Mouse (Mus musculus) spleen, adult 2 months (tissue): ENCODE results near the gene Colq. TPM values are rescaled to one million over a fixed set of nuclear protein-coding genes. Genes with fewer than 3 reads are reported as not detected.
"Not testable (repeated sequence)": the region's sequence is repeated elsewhere in the genome, so short reads cannot be mapped to it uniquely, and the experiment has no call there.

Source experiments
- DNase-seq, 2 experiments: peaks; one replicate each; pipeline versions ENCODE4 v3.0.0 to v3.0.0-alpha.2; 2012 to 2021; ENCODE audit warnings: low spot score in 2 of 2, low read depth in 1 of 2
- H3K27ac ChIP-seq: fragments of 200-500 bp; 2 replicates; pipeline ENCODE4 v1.5.1; 2012; ENCODE audit warnings: low read length, inconsistent platforms; ENCODE audit not compliant: insufficient read depth
- H3K27me3 ChIP-seq: fragments of 200-500 bp; 2 replicates; pipeline ENCODE4 v1.6.1; 2012; ENCODE audit warnings: mild to moderate bottlenecking, moderate library complexity, low read length, inconsistent platforms; ENCODE audit not compliant: control insufficient read depth, insufficient read depth
- H3K36me3 ChIP-seq: fragments of 200-500 bp; 2 replicates; pipeline ENCODE4 v1.6.1; 2012; ENCODE audit warnings: mild to moderate bottlenecking, low read length, inconsistent platforms; ENCODE audit not compliant: control insufficient read depth, insufficient read depth
- H3K4me1 ChIP-seq: fragments of 200-500 bp; 2 replicates; pipeline ENCODE4 v1.6.1; 2011; ENCODE audit warnings: inconsistent platforms; ENCODE audit not compliant: control insufficient read depth, insufficient read depth, insufficient read length
- H3K4me3 ChIP-seq: fragments of 200-500 bp; 2 replicates; pipeline ENCODE4 v1.5.1; 2011; ENCODE audit warnings: mild to moderate bottlenecking, inconsistent platforms; ENCODE audit not compliant: insufficient read depth, insufficient read length; ENCODE audit errors: extremely low read depth
- CTCF ChIP-seq: fragments of 200-500 bp; IDR thresholded peaks from 2 replicates; pipeline ENCODE4 v1.5.1; 2011; ENCODE audit warnings: mild to moderate bottlenecking, inconsistent platforms; ENCODE audit not compliant: insufficient read depth, insufficient read length, insufficient replicate concordance; ENCODE audit errors: extremely low read depth
- POLR2A ChIP-seq: fragments of 200-500 bp; IDR thresholded peaks from 2 replicates; pipeline ENCODE4 v1.6.1; 2011; ENCODE audit warnings: low read depth, low read length, inconsistent platforms
- WGBS: fragments of 180-500 bp; shearing (Covaris S2); methylation state at CpG from one replicate; pipeline ENCODE4 v1.1.7; 2018; 5-methylcytosine and 5-hydroxymethylcytosine counted together
- polyA plus RNA-seq: library from polyadenylated mRNA; depleted of rRNA; stranded (reverse); fragments of >200 nt; gene quantifications from 2 replicates; pipeline ENCODE4 v1.2.3, GENCODE M21; 2012

Gene Colq
- polyA plus RNA-seq, 1 experiment = 13.9 TPM

DNA sequence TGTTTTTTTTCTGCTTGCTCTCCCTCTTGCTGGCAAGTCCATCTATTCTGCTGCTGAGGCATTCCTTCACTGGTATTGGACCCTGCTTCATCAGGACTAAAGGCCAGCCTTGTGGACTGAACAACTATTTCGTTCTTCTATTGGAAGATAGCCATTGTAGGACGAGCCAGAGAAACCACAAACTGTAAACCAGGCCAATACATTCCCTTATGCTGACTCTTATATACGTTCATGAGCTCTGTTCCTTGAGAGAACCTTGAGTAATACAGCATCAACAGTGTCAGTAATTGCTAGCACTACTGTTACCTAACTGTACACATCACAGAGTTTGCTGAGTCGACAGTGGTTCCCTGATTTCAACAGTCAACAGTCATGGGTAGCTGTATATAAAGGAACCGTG lies 22.5 kb upstream of the Colq start:
- H3K27ac ChIP-seq = no peak overlapping the region
- peaks cover 5% of the 10 kb centered on the region for H3K36me3 ChIP-seq
- no peak for TF ChIP-seq POLR2A
- TF ChIP-seq CTCF = no peak
- H3K4me3 ChIP-seq = no peak overlapping the region
- DNase-seq = no peak
- 85% methylated on average over 5 of the region's 5 CpGs for WGBS
- H3K4me1 ChIP-seq = no peaks in the 10 kb centered on the region
- no peaks in the 10 kb centered on the region for H3K27me3 ChIP-seq

- TF ChIP-seq POLR2A = no peak
- WGBS = 84% methylated on average over 4 of the region's 4 CpGs
- Histone ChIP-seq H3K27ac (no peak overlapping the region), H3K4me3 (no peak overlapping the region), H3K36me3 (peaks cover 5% of the 10 kb centered on the region), H3K4me1 (no peaks in the 10 kb centered on the region), H3K27me3 (no peaks in the 10 kb centered on the region)
- no peak for DNase-seq
Observed at GRCm38 (mm10) chr14:31611986-31612385, 20.8 kb upstream of the Colq start.

DNA sequence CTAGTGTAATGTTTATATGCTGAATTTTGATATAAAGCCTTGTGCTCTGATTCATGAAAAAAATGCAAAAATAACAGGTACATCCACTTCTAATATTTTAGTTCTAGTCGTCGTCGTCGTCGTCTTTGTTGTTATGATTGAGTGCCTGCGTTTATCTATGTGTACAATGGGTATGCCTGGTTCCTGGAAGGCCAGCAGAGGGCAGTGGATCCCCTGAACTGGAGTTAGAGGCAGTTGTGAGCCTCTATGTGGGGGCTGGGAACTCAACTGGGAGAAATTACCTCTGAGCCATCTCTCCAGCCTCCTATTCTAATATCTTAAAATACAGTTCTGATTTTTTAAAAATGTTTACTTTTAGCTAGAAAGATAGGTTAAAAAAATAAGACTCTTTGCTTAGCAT lies 14.4 kb upstream of the Colq start:
- H3K4me3 ChIP-seq = no peak overlapping the region
- no peaks in the 10 kb centered on the region for H3K27me3 ChIP-seq
- H3K36me3 ChIP-seq = no peaks in the 10 kb centered on the region; the same call in 1 of the 2 replicates
- DNase-seq = no peak
- no peak for TF ChIP-seq POLR2A
- TF ChIP-seq CTCF = no peak
- H3K27ac ChIP-seq = no peak overlapping the region
- whole genome bisulfite sequencing = 84% methylated on average over 6 of the region's 6 CpGs
- no peaks in the 10 kb centered on the region for H3K4me1 ChIP-seq

- 80% methylated on average over 5 of the region's 5 CpGs for WGBS
- no peaks in the 10 kb centered on the region for H3K4me1 ChIP-seq
- H3K4me3 ChIP-seq = no peak overlapping the region
- no peak for DNase-seq
- peak; percentile 13; the same call in 1 of the 2 replicates for TF ChIP-seq CTCF
- TF ChIP-seq POLR2A = no peak
- no peaks in the 10 kb centered on the region for H3K27me3 ChIP-seq
- H3K36me3 ChIP-seq = no peaks in the 10 kb centered on the region; the same call in 1 of the 2 replicates
- H3K27ac ChIP-seq = no peak overlapping the region
Observed at GRCm38 (mm10) chr14:31604916-31605315, 13.8 kb upstream of the Colq start.

DNA sequence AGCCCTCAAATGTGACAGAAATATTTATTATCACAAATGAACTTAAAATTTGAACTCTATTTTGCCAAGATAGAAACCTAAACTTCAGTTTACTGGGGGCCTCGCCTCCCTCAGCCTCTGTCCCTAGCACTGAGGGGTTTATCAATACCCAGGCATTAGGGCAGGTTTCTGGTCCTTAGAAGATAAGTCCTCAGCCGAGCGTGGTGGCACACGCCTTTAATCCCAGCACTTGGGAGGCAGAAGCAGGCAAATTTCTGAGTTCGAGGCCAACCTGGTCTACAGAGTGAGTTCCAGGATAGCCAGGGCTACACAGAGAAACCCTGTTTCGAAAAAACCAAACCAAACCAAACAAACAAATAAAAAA lies 11.5 kb upstream of the Colq start:
- not testable (repeated sequence) for H3K4me3 ChIP-seq, H3K27me3 ChIP-seq, H3K27ac ChIP-seq, H3K36me3 ChIP-seq, H3K4me1 ChIP-seq, DNase-seq
- WGBS = 83% methylated on average over 6 of the region's 6 CpGs

- no peak overlapping the region for H3K4me3 ChIP-seq
- no peaks in the 10 kb centered on the region; the same call in 1 of the 2 replicates for H3K36me3 ChIP-seq
- H3K27ac ChIP-seq = no peak overlapping the region
- H3K4me1 ChIP-seq = no peaks in the 10 kb centered on the region
- no peak for DNase-seq
- 92% methylated on average over 14 of the region's 14 CpGs for WGBS
- no peaks in the 10 kb centered on the region for H3K27me3 ChIP-seq
- TF ChIP-seq POLR2A (no peak), CTCF (no peak)
Observed at GRCm38 (mm10) chr14:31601908-31602615, 10.9 kb upstream of the Colq start.

DNA sequence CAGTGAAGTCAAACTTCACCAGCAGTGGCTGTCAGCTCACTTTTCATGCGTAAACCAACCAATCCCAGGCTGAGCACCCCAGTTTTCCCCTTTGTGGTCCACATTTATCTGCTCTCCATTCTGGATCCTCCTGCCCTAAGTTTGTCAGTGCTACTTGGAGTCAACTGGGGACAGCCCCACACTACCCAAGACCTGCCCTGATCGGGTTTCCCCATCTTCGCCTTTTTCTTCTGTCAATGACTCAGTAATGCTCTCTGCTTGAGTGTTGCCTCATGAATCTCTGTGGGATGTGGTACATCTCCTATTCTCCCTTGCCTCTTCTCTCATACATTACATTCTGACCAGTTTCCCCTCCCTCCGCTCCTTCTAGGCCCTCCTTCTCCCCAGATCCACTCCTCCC lies 6.3 kb upstream of the Colq start:
- H3K4me1 ChIP-seq = peaks cover 6% of the 10 kb centered on the region
- H3K27me3 ChIP-seq = no peaks in the 10 kb centered on the region
- H3K36me3 ChIP-seq = no peaks in the 10 kb centered on the region
- 75% methylated on average over 4 of the region's 4 CpGs for WGBS
- TF ChIP-seq POLR2A = no peak
- TF ChIP-seq CTCF = no peak
- no peak overlapping the region for H3K27ac ChIP-seq
- DNase-seq = no peak
- no peak overlapping the region for H3K4me3 ChIP-seq
